Mouse (Mus musculus) kidney, adult 2 months (tissue): Measurements from ENCODE around the gene Aatk. TPM values are rescaled to one million over a fixed set of nuclear protein-coding genes. Genes with fewer than 3 reads are reported as not detected.

Experiments
- DNase-seq: peaks from one replicate; pipeline ENCODE4 v3.0.0; 2021
- H3K27ac ChIP-seq: fragments of 200-500 bp; 2 replicates; pipeline ENCODE4 v1.5.1; 2012; ENCODE audit warnings: low read depth, low read length, control low read depth, inconsistent platforms; ENCODE audit not compliant: insufficient read depth
- H3K27me3 ChIP-seq: fragments of 200-500 bp; replicated peaks from 2 replicates; pipeline ENCODE4 v1.6.1; 2012; ENCODE audit warnings: mild to moderate bottlenecking, moderate library complexity, low read length, inconsistent platforms; ENCODE audit not compliant: control insufficient read depth, insufficient read depth
- H3K36me3 ChIP-seq: fragments of 200-500 bp; 2 replicates; pipeline ENCODE4 v1.6.1; 2012; ENCODE audit warnings: mild to moderate bottlenecking, moderate library complexity, low read length, inconsistent platforms; ENCODE audit not compliant: control insufficient read depth, insufficient read depth
- H3K4me1 ChIP-seq: fragments of 200-500 bp; 2 replicates; pipeline ENCODE4 v1.6.1; 2011; ENCODE audit warnings: low read length; ENCODE audit not compliant: control insufficient read depth, insufficient read depth
- H3K4me3 ChIP-seq: fragments of 200-500 bp; 2 replicates; pipeline ENCODE4 v1.5.1; 2011; ENCODE audit warnings: mild to moderate bottlenecking, low read depth, low read length, control low read depth; ENCODE audit not compliant: insufficient read depth
- CTCF ChIP-seq: fragments of 200-500 bp; conservative IDR thresholded peaks from 2 replicates; pipeline ENCODE4 v1.5.1; 2011; ENCODE audit warnings: low read depth, mild to moderate bottlenecking, control low read depth, low read length, moderate library complexity, mixed read lengths; ENCODE audit not compliant: insufficient read depth, insufficient read length
- POLR2A ChIP-seq: fragments of 200-500 bp; IDR thresholded peaks from one replicate; pipeline ENCODE4 v1.6.1; 2011; ENCODE audit warnings: low read depth, low read length, control low read depth
- WGBS: fragments of 180-500 bp; shearing (Covaris S2); methylation state at CpG from one replicate; pipeline ENCODE4 v1.1.7; 2018; 5-methylcytosine and 5-hydroxymethylcytosine counted together
- polyA plus RNA-seq: library from polyadenylated mRNA; depleted of rRNA; stranded (reverse); fragments of >200 nt; gene quantifications from 2 replicates; pipeline ENCODE4 v1.2.3, GENCODE M21; 2012

The Aatk gene
- polyA plus RNA-seq, 1 experiment = 5.1 TPM

GRCm38 (mm10) chr11:120011761-120012560, 35.0 kb downstream of the Aatk start:
- no peak overlapping the region for H3K27ac ChIP-seq
- H3K36me3 ChIP-seq = no peaks in the 10 kb centered on the region
- DNase-seq = no peak
- peaks cover 7% of the 10 kb centered on the region; the same call in 1 of the 2 replicates for H3K4me1 ChIP-seq
- H3K27me3 ChIP-seq = no peaks in the 10 kb centered on the region
- no peak overlapping the region for H3K4me3 ChIP-seq
- TF ChIP-seq POLR2A = no peak
- TF ChIP-seq CTCF = no peak
- WGBS = 46% methylated on average over 43 of the region's 43 CpGs

DNA sequence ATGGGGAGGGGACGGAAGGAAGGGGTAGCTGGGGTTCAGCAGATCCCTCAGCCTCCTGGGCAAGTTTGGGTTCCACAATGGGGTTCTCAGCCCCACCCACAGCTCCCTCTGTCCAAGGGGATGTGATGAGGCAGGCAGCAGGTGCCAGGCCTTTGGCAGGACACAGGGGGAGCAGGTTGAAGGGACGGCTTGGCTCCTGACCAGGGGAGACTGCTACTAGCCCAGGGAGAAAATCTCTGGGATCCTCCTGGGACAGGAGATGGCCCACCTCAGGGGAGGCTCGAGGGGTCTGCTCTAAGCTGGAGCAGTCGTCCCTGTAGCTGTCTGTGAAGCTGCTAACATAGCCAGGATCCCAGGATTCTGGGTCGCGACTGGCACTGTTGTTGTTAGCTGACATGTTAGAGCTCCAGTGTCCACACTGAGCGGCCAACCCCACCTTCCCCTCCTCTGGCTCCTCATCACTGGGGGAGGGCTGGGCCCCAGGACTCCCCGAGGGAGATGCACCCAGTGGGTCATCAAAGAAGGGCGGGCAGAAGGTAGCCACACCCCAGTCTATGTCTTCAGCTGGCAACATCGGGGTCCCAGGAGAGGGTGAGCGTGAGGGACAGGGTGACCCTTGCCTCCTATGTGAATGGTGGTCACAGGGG, 35.7 kb downstream of the Aatk start:
- WGBS = 81% methylated on average over 11 of the region's 11 CpGs
- peaks cover 7% of the 10 kb centered on the region; the same call in 1 of the 2 replicates for H3K4me1 ChIP-seq
- H3K27me3 ChIP-seq = no peaks in the 10 kb centered on the region
- H3K27ac ChIP-seq = no peak overlapping the region
- H3K4me3 ChIP-seq = no peak overlapping the region
- TF ChIP-seq CTCF (no peak), POLR2A (no peak)
- H3K36me3 ChIP-seq = no peaks in the 10 kb centered on the region
- DNase-seq = no peak

GRCm38 (mm10) chr11:120009937-120010336, 37.0 kb downstream of the Aatk start:
- no peaks in the 10 kb centered on the region for H3K27me3 ChIP-seq
- no peak overlapping the region for H3K4me3 ChIP-seq
- no peak overlapping the region for H3K27ac ChIP-seq
- H3K36me3 ChIP-seq = no peaks in the 10 kb centered on the region
- peak; percentile 27 for DNase-seq
- TF ChIP-seq CTCF (no peak), POLR2A (no peak)
- H3K4me1 ChIP-seq = peaks cover 7% of the 10 kb centered on the region; the same call in 1 of the 2 replicates
- WGBS = 76% methylated on average over 20 of the region's 20 CpGs

GRCm38 (mm10) chr11:120008956-120009355, 38.0 kb downstream of the Aatk start:
- Histone ChIP-seq H3K27ac (no peak overlapping the region), H3K27me3 (no peaks in the 10 kb centered on the region), H3K36me3 (no peaks in the 10 kb centered on the region), H3K4me1 (peaks cover 7% of the 10 kb centered on the region; the same call in 1 of the 2 replicates), H3K4me3 (no peak overlapping the region)
- DNase-seq = peak; percentile 43
- 72% methylated on average over 8 of the region's 8 CpGs for WGBS
- TF ChIP-seq POLR2A (no peak), CTCF (no peak)

- Histone ChIP-seq H3K4me1 (peaks cover 6% of the 10 kb centered on the region; the same call in 1 of the 2 replicates), H3K27me3 (no peaks in the 10 kb centered on the region), H3K27ac (no peak overlapping the region), H3K4me3 (no peak overlapping the region), H3K36me3 (no peaks in the 10 kb centered on the region)
- 93% methylated on average over 1 of the region's 1 CpGs for WGBS
- DNase-seq = no peak
- TF ChIP-seq CTCF (no peak), POLR2A (no peak)
Observed at GRCm38 (mm10) chr11:120008501-120008900, 38.5 kb downstream of the Aatk start.

GRCm38 (mm10) chr11:120007496-120008080, 39.4 kb downstream of the Aatk start:
- H3K36me3 ChIP-seq = no peaks in the 10 kb centered on the region
- TF ChIP-seq CTCF (0 out of 2 replicates have a peak, but pooled peaks have one; percentile 11), POLR2A (no peak)
- DNase-seq = peak; percentile 90
- 31% methylated on average over 4 of the region's 4 CpGs for WGBS
- H3K27ac ChIP-seq = no peak overlapping the region
- H3K4me3 ChIP-seq = no peak overlapping the region
- 0 out of 2 replicates have a peak, but pooled peaks cover 3% of the 10 kb centered on the region for H3K4me1 ChIP-seq
- no peaks in the 10 kb centered on the region for H3K27me3 ChIP-seq
